Mouse (Mus musculus) MEL (cell line): ENCODE results near the gene Ptpre. TPM values are rescaled to one million over a fixed set of nuclear protein-coding genes. Genes with fewer than 3 reads are reported as not detected.

ENCODE experiments used
- DNase-seq: peaks from one replicate; pipeline ENCODE4 v3.0.0; 2011; ENCODE audit warnings: low read depth, low spot score
- H3K27ac ChIP-seq: 2 replicates; pipeline ENCODE4 v1.5.1; 2012; ENCODE audit warnings: low read depth, mild to moderate bottlenecking, control low read depth, low read length, moderate library complexity; ENCODE audit not compliant: control insufficient read depth
- H3K27me3 ChIP-seq, 2 experiments: fragments of 150-350 bp in 1 of 2; sonication (generic) in 1 of 2; 2 replicates each; pipeline ENCODE4 v1.6.1; 2012; ENCODE audit warnings: low read length in 2 of 2, mild to moderate bottlenecking in 2 of 2, improper control_type of control experiment in 1 of 2, moderate library complexity in 1 of 2; ENCODE audit not compliant: insufficient read depth in 2 of 2, control insufficient read depth in 1 of 2
- H3K36me3 ChIP-seq, 2 experiments: 2 replicates each; pipeline ENCODE4 v1.6.1; 2012 to 2014; ENCODE audit warnings: low read length in 2 of 2, improper control_type of control experiment in 1 of 2, inconsistent platforms in 1 of 2, mild to moderate bottlenecking in 1 of 2; ENCODE audit not compliant: insufficient read depth in 2 of 2, control insufficient read depth in 1 of 2
- H3K4me1 ChIP-seq, 2 experiments: fragments of 150-350 bp in 1 of 2; sonication (generic) in 1 of 2; 2 replicates each; pipeline ENCODE4 v1.6.1; 2012; ENCODE audit warnings: low read length in 2 of 2, improper control_type of control experiment in 1 of 2, mild to moderate bottlenecking in 1 of 2; ENCODE audit not compliant: insufficient read depth in 2 of 2, control insufficient read depth in 1 of 2
- H3K4me3 ChIP-seq, 2 experiments: fragments of 150-350 bp in 1 of 2; sonication (generic) in 1 of 2; 2 replicates each; pipeline ENCODE4 v1.5.1; 2012; ENCODE audit warnings: low read depth in 2 of 2, low read length in 2 of 2, mild to moderate bottlenecking in 2 of 2, moderate library complexity in 2 of 2, control low read depth in 1 of 2, improper control_type of control experiment in 1 of 2; ENCODE audit not compliant: control insufficient read depth in 1 of 2, insufficient read depth in 1 of 2
- H3K79me2 ChIP-seq: 2 replicates; pipeline ENCODE4 v1.6.1; 2012; ENCODE audit warnings: mild to moderate bottlenecking, low read length, moderate library complexity; ENCODE audit not compliant: control insufficient read depth, poor library complexity, insufficient read depth
- H3K9ac ChIP-seq: 2 replicates; pipeline ENCODE4 v1.6.1; 2012; ENCODE audit warnings: low read depth, mild to moderate bottlenecking, control low read depth, low read length, moderate library complexity; ENCODE audit not compliant: control insufficient read depth, poor library complexity, severe bottlenecking
- H3K9me3 ChIP-seq: fragments of 150-350 bp; sonication (generic); replicated peaks from 2 replicates; pipeline ENCODE4 v1.6.1; 2012; ENCODE audit warnings: mild to moderate bottlenecking, low read length, improper control_type of control experiment, moderate library complexity; ENCODE audit not compliant: insufficient read depth
- BHLHE40 ChIP-seq: IDR thresholded peaks from 2 replicates; pipeline ENCODE4 v1.6.1; 2012; ENCODE audit warnings: low read depth, mild to moderate bottlenecking, inconsistent platforms, low read length, improper control_type of control experiment, borderline replicate concordance
- CHD1 ChIP-seq: IDR thresholded peaks from 2 replicates; pipeline ENCODE4 v1.6.1; 2012; ENCODE audit warnings: low read depth, mild to moderate bottlenecking, inconsistent platforms, low read length, improper control_type of control experiment
- CHD2 ChIP-seq: IDR thresholded peaks from 2 replicates; pipeline ENCODE4 v1.6.1; 2011; ENCODE audit warnings: low read length, improper control_type of control experiment
- CTCF ChIP-seq, 3 experiments: IDR thresholded peaks in 2 of 3; conservative IDR thresholded peaks in 1 of 3; 2 replicates each; pipeline ENCODE4 v1.5.1; 2011 to 2012; ENCODE audit warnings: low read length in 3 of 3, low read depth in 2 of 3, mild to moderate bottlenecking in 2 of 3, improper control_type of control experiment in 1 of 3, inconsistent platforms in 1 of 3, mixed read lengths in 1 of 3, moderate library complexity in 1 of 3; ENCODE audit not compliant: control insufficient read depth in 1 of 3, insufficient read depth in 1 of 3, poor library complexity in 1 of 3, severe bottlenecking in 1 of 3
- E2F4 ChIP-seq: IDR thresholded peaks from 2 replicates; pipeline ENCODE4 v1.6.1; 2011; ENCODE audit warnings: low read depth, low read length, improper control_type of control experiment, borderline replicate concordance
- ELF1 ChIP-seq: IDR thresholded peaks from 2 replicates; pipeline ENCODE4 v1.6.1; 2014; ENCODE audit warnings: low read depth, mild to moderate bottlenecking, inconsistent platforms, low read length, improper control_type of control experiment, moderate library complexity
- EP300 ChIP-seq, 2 experiments: IDR thresholded peaks; 2 replicates each; pipeline ENCODE4 v1.6.1; 2011; ENCODE audit warnings: improper control_type of control experiment in 2 of 2, low read length in 2 of 2, low read depth in 1 of 2, mild to moderate bottlenecking in 1 of 2
- ETS1 ChIP-seq: IDR thresholded peaks from 2 replicates; pipeline ENCODE4 v1.6.1; 2012; ENCODE audit warnings: low read depth, mild to moderate bottlenecking, inconsistent platforms, low read length, improper control_type of control experiment, moderate library complexity
- GABPA ChIP-seq: IDR thresholded peaks from 2 replicates; pipeline ENCODE4 v1.6.1; 2012; ENCODE audit warnings: low read depth, mild to moderate bottlenecking, inconsistent platforms, low read length, improper control_type of control experiment, moderate library complexity
- GATA1 ChIP-seq: IDR thresholded peaks from 2 replicates; pipeline ENCODE4 v1.6.1; 2011; ENCODE audit warnings: low read depth, low read length, improper control_type of control experiment
- HCFC1 ChIP-seq: IDR thresholded peaks from 2 replicates; pipeline ENCODE4 v1.6.1; 2012; ENCODE audit warnings: low read depth, mild to moderate bottlenecking, inconsistent platforms, low read length, improper control_type of control experiment, moderate library complexity
- JUND ChIP-seq: IDR thresholded peaks from 2 replicates; pipeline ENCODE4 v1.6.1; 2011; ENCODE audit warnings: low read depth, mild to moderate bottlenecking, improper control_type of control experiment, low read length
- MAFK ChIP-seq: IDR thresholded peaks from 2 replicates; pipeline ENCODE4 v1.6.1; 2011; ENCODE audit warnings: low read depth, mild to moderate bottlenecking, low read length, improper control_type of control experiment, borderline replicate concordance
- MAX ChIP-seq: IDR thresholded peaks from 2 replicates; pipeline ENCODE4 v1.6.1; 2011; ENCODE audit warnings: low read length, improper control_type of control experiment
- MAZ ChIP-seq: IDR thresholded peaks from 2 replicates; pipeline ENCODE4 v1.6.1; 2012; ENCODE audit warnings: low read depth, mild to moderate bottlenecking, inconsistent platforms, low read length, improper control_type of control experiment
- MEF2A ChIP-seq: IDR thresholded peaks from 2 replicates; pipeline ENCODE4 v1.6.1; 2014; ENCODE audit warnings: low read depth, mild to moderate bottlenecking, inconsistent platforms, low read length, improper control_type of control experiment; ENCODE audit not compliant: poor library complexity, insufficient replicate concordance, severe bottlenecking; ENCODE audit errors: extremely low read depth
- MXI1 ChIP-seq: IDR thresholded peaks from 2 replicates; pipeline ENCODE4 v1.6.1; 2011; ENCODE audit warnings: mild to moderate bottlenecking, low read depth, low read length, improper control_type of control experiment
- MYB ChIP-seq: IDR thresholded peaks from 2 replicates; pipeline ENCODE4 v1.6.1; 2011; ENCODE audit warnings: mild to moderate bottlenecking, low read depth, low read length, improper control_type of control experiment
- MYC ChIP-seq: IDR thresholded peaks from 2 replicates; pipeline ENCODE4 v1.6.1; 2011; ENCODE audit warnings: low read depth, mild to moderate bottlenecking, low read length, improper control_type of control experiment, moderate library complexity
- NELFE ChIP-seq: IDR thresholded peaks from 2 replicates; pipeline ENCODE4 v1.6.1; 2011; ENCODE audit warnings: low read depth, low read length, improper control_type of control experiment
- NRF1 ChIP-seq: IDR thresholded peaks from 2 replicates; pipeline ENCODE4 v1.6.1; 2014; ENCODE audit warnings: low read depth, mild to moderate bottlenecking, inconsistent platforms, low read length, improper control_type of control experiment, moderate library complexity; ENCODE audit not compliant: poor library complexity, insufficient read depth, severe bottlenecking
- POLR2A ChIP-seq, 2 experiments: IDR thresholded peaks; 2 replicates each; pipeline ENCODE4 v1.6.1; 2011 to 2012; ENCODE audit warnings: low read length in 2 of 2, mild to moderate bottlenecking in 2 of 2, control low read depth in 1 of 2, improper control_type of control experiment in 1 of 2, low read depth in 1 of 2, moderate library complexity in 1 of 2; ENCODE audit not compliant: control insufficient read depth in 1 of 2, insufficient read depth in 1 of 2, poor library complexity in 1 of 2
- POLR2AphosphoS2 ChIP-seq: IDR thresholded peaks from 2 replicates; pipeline ENCODE4 v1.6.1; 2011; ENCODE audit warnings: low read length, improper control_type of control experiment
- POLR2AphosphoS5 ChIP-seq: IDR thresholded peaks from 2 replicates; pipeline ENCODE4 v1.6.1; 2012; ENCODE audit warnings: low read depth, borderline replicate concordance, mild to moderate bottlenecking, inconsistent platforms, low read length, moderate library complexity, mixed read lengths
- RAD21 ChIP-seq: IDR thresholded peaks from 2 replicates; pipeline ENCODE4 v1.6.1; 2011; ENCODE audit warnings: mild to moderate bottlenecking, low read depth, low read length, improper control_type of control experiment
- RCOR1 ChIP-seq: IDR thresholded peaks from 2 replicates; pipeline ENCODE4 v1.6.1; 2012; ENCODE audit warnings: low read depth, mild to moderate bottlenecking, inconsistent platforms, low read length, improper control_type of control experiment
- SIN3A ChIP-seq: IDR thresholded peaks from 2 replicates; pipeline ENCODE4 v1.6.1; 2012; ENCODE audit warnings: low read length, improper control_type of control experiment, inconsistent platforms
- SMC3 ChIP-seq: IDR thresholded peaks from 2 replicates; pipeline ENCODE4 v1.6.1; 2011; ENCODE audit warnings: low read depth, low read length, improper control_type of control experiment
- TAL1 ChIP-seq: IDR thresholded peaks from 2 replicates; pipeline ENCODE4 v1.6.1; 2012; ENCODE audit warnings: mild to moderate bottlenecking, inconsistent platforms, low read length, moderate library complexity, mixed read lengths
- TCF12 ChIP-seq: IDR thresholded peaks from 2 replicates; pipeline ENCODE4 v1.6.1; 2014; ENCODE audit warnings: low read depth, mild to moderate bottlenecking, inconsistent platforms, low read length, improper control_type of control experiment, moderate library complexity
- UBTF ChIP-seq: IDR thresholded peaks from 2 replicates; pipeline ENCODE4 v1.6.1; 2012; ENCODE audit warnings: low read depth, mild to moderate bottlenecking, inconsistent platforms, low read length, improper control_type of control experiment, moderate library complexity, borderline replicate concordance; ENCODE audit not compliant: insufficient read depth
- USF1 ChIP-seq: IDR thresholded peaks from 2 replicates; pipeline ENCODE4 v1.6.1; 2014; ENCODE audit warnings: low read depth, mild to moderate bottlenecking, inconsistent platforms, low read length, improper control_type of control experiment, moderate library complexity
- ZC3H11A ChIP-seq: IDR thresholded peaks from 2 replicates; pipeline ENCODE4 v1.6.1; 2012; ENCODE audit warnings: low read depth, mild to moderate bottlenecking, inconsistent platforms, low read length, improper control_type of control experiment
- ZKSCAN1 ChIP-seq: IDR thresholded peaks from 2 replicates; pipeline ENCODE4 v1.6.1; 2012; ENCODE audit warnings: low read depth, mild to moderate bottlenecking, inconsistent platforms, low read length, improper control_type of control experiment, moderate library complexity
- ZMIZ1 ChIP-seq: IDR thresholded peaks from 2 replicates; pipeline ENCODE4 v1.6.1; 2012; ENCODE audit warnings: low read depth, mild to moderate bottlenecking, inconsistent platforms, low read length, improper control_type of control experiment, moderate library complexity
- ZNF384 ChIP-seq: IDR thresholded peaks from 2 replicates; pipeline ENCODE4 v1.6.1; 2012; ENCODE audit warnings: low read depth, mild to moderate bottlenecking, inconsistent platforms, low read length, improper control_type of control experiment
- polyA plus RNA-seq, 2 experiments: library from polyadenylated mRNA; stranded (reverse) in 1 of 2; unstranded in 1 of 2; fragments of >175 nt in 1 of 2; fragments of >200 nt in 1 of 2; gene quantifications; 2 replicates each; pipeline versions ENCODE4 v1.2.1 to v1.2.4; 2012; ENCODE audit warnings: low replicate concordance in 2 of 2, low read depth in 1 of 2; ENCODE audit not compliant: insufficient read length in 2 of 2, insufficient read depth in 1 of 2, missing spikeins in 1 of 2
- total RNA-seq: library from RNA; depleted of rRNA; stranded (reverse); fragments of 300-350 nt; gene quantifications from 2 replicates; pipeline ENCODE4 v1.2.3, GENCODE M21; 2012

The Ptpre gene
- total and polyA plus RNA-seq, 3 experiments, result 4.9 to 12.9 TPM; not detected in 1

- no peaks in the 10 kb centered on the region for H3K79me2 ChIP-seq
- no peak overlapping the region for H3K27ac ChIP-seq
- TF ChIP-seq GABPA, result no peak
- no peak for TF ChIP-seq ZMIZ1
- TF ChIP-seq GATA1, result no peak
- no peak for TF ChIP-seq NRF1
- no peak for TF ChIP-seq ZKSCAN1
- TF ChIP-seq SIN3A, result 0 out of 2 replicates have a peak, but pooled peaks have one; percentile 48
- TF ChIP-seq POLR2A (IDR thresholded peaks at IDR 0.05; ENCODE audit: control insufficient read depth in 1 of 2, insufficient read depth in 1 of 2, low read depth in 1 of 2, low read length in 2 of 2, poor library complexity in 1 of 2), result no peak
- no peak for TF ChIP-seq ELF1
- TF ChIP-seq CHD1, result no peak
- no peak for TF ChIP-seq MXI1
- TF ChIP-seq ZC3H11A, result peak; percentile 95
- TF ChIP-seq RCOR1, result no peak
- TF ChIP-seq RAD21, result peak; percentile 94
- TF ChIP-seq CTCF (IDR thresholded peaks at IDR 0.05 in 2 of 3, conservative IDR thresholded peaks at IDR 0.05 in 1 of 3; ENCODE audit: control insufficient read depth in 1 of 3, insufficient read depth in 1 of 3, low read depth in 2 of 3, low read length in 3 of 3, poor library complexity in 1 of 3, severe bottlenecking in 1 of 3), result peak; percentile 85 to 97 (median 92)
- TF ChIP-seq EP300 (IDR thresholded peaks at IDR 0.05; ENCODE audit: low read depth in 1 of 2, low read length in 2 of 2), result no peak
- TF ChIP-seq TCF12, result no peak
- no peak for TF ChIP-seq POLR2AphosphoS5
- TF ChIP-seq CHD2, result no peak
- TF ChIP-seq BHLHE40, result no peak
- no peak for TF ChIP-seq MYB
- TF ChIP-seq MEF2A, result no peak
- peak; percentile 97 for TF ChIP-seq SMC3
- TF ChIP-seq E2F4, result no peak
- TF ChIP-seq MAFK, result no peak
- no peak for TF ChIP-seq ETS1
- no peak for TF ChIP-seq UBTF
- TF ChIP-seq MAZ, result no peak
- no peak for TF ChIP-seq MAX
- TF ChIP-seq ZNF384, result no peak
- no peak for TF ChIP-seq HCFC1
- TF ChIP-seq POLR2AphosphoS2, result no peak
- TF ChIP-seq MYC, result no peak
- no peak for TF ChIP-seq JUND
- no peak for TF ChIP-seq NELFE
- TF ChIP-seq USF1, result no peak
- TF ChIP-seq TAL1, result no peak
- no peaks in the 10 kb centered on the region for H3K4me1 ChIP-seq
- H3K4me3 ChIP-seq, result no peak overlapping the region
- DNase-seq, result peak; percentile 82
- no peaks in the 10 kb centered on the region for H3K36me3 ChIP-seq
- no peaks in the 10 kb centered on the region for H3K27me3 ChIP-seq
- no peaks in the 10 kb centered on the region for H3K9me3 ChIP-seq
- no peak overlapping the region for H3K9ac ChIP-seq
Observed at GRCm38 (mm10) chr7:135631776-135632552, 94.7 kb downstream of the Ptpre start.
